Comparison of ENCODE assay signal across 8 mouse cellular contexts in genomic region chr7:143748041-143748868, GRCm38 (mm10). TPM values are rescaled to one million over a fixed set of nuclear protein-coding genes. Genes with fewer than 3 reads are reported as not detected.
DNase-seq lines count a peak whose midpoint lies in the region; ATAC-seq lines count a peak whose summit lies in the region.

No protein-coding gene starts in this region.

- 4% methylated on average over 16 of the region's 16 CpGs for WGBS in hindbrain, embryonic 14.5 days

- H3K9ac ChIP-seq in hindbrain, embryonic 14.5 days, result no peak overlapping the region

- DNase-seq in Muller cell, postnatal 12 days (ENCODE audit: inconsistent ontology term), result peak; percentile 91
- DNase-seq in cerebellum, postnatal 10 days, result peak; percentile 96
- peak; percentile 85 to 89 for DNase-seq in frontal cortex, postnatal 25 days (ENCODE audit: low spot score in 2 of 2)
- peak; percentile 94 for DNase-seq in hindbrain, embryonic 14.5 days (ENCODE audit: low spot score)
- DNase-seq in layer of hippocampus, postnatal 25 days (ENCODE audit: extremely low spot score in 1 of 2, low spot score in 1 of 2), result peak; percentile 83 to 95
- peak; percentile 92 for DNase-seq in lung, postnatal 36 days
- peak; percentile 88 for DNase-seq in right cerebral cortex, adult 18-20 months
- DNase-seq in urinary bladder, adult 2 months (ENCODE audit: low spot score), result peak; percentile 82

- H3K27ac ChIP-seq in hindbrain, embryonic 14.5 days, result peak overlapping the region; percentile 52

- H3K4me2 ChIP-seq in hindbrain, embryonic 14.5 days (replicated peaks), result peak overlapping the region; percentile 46

- H3K4me3 ChIP-seq in hindbrain, embryonic 14.5 days (replicated peaks; ENCODE audit: low read length), result no peak overlapping the region

- peaks cover 6% of the 10 kb centered on the region; the same call in 1 of the 2 replicates for H3K4me1 ChIP-seq in hindbrain, embryonic 14.5 days (replicated peaks; ENCODE audit: control insufficient read depth, insufficient read depth, low read length)

- H3K36me3 ChIP-seq in hindbrain, embryonic 14.5 days (replicated peaks; ENCODE audit: control insufficient read depth, insufficient read depth), result no peaks in the 10 kb centered on the region

- no peaks in the 10 kb centered on the region for H3K9me3 ChIP-seq in hindbrain, embryonic 14.5 days (ENCODE audit: control insufficient read depth, low read length)

- H3K27me3 ChIP-seq in hindbrain, embryonic 14.5 days (ENCODE audit: control insufficient read depth, insufficient read depth, low read length), result no peaks in the 10 kb centered on the region

- ATAC-seq in hindbrain, embryonic 14.5 days (ENCODE audit: low FRiP score), result peak; percentile 90

RNA-seq across cellular contexts. Expression of gene Osbpl5, which starts 8.5 kb away (rescaled TPM):
- 35.0 and 38.1 TPM in 2 replicates for polyA plus RNA-seq in hindbrain, embryonic 14.5 days (2014; fragmentation: Nextera tagmentation; extraction: Ambion mirVana)
- 10 to 100 TPM; 21.6 to 33.6 TPM for total RNA-seq in layer of hippocampus, postnatal 25 days (2021)
- 67.2 and 73.7 TPM in 2 replicates for polyA plus RNA-seq in urinary bladder, adult 2 months (2012; rRNA removed)

RNA-seq across cellular contexts. Expression of gene Mrgprg, which starts 18.5 kb away (rescaled TPM):
- not detected in 2 replicates for polyA plus RNA-seq in hindbrain, embryonic 14.5 days (2014; fragmentation: Nextera tagmentation; extraction: Ambion mirVana)
- not detected for total RNA-seq in layer of hippocampus, postnatal 25 days (2021)
- polyA plus RNA-seq in urinary bladder, adult 2 months (2012; rRNA removed), result 0.08 TPM in 1 of 2 replicates, not detected in the other

RNA-seq across cellular contexts. Expression of gene Mrgpre, which starts 36.0 kb away (rescaled TPM):
- polyA plus RNA-seq in hindbrain, embryonic 14.5 days (2014; fragmentation: Nextera tagmentation; extraction: Ambion mirVana), result 8.7 and 9.2 TPM in 2 replicates
- total RNA-seq in layer of hippocampus, postnatal 25 days (2021), result 1 to 10 TPM; 5.0 to 6.6 TPM
- 1.2 and 2.1 TPM in 2 replicates for polyA plus RNA-seq in urinary bladder, adult 2 months (2012; rRNA removed)
